Mouse (Mus musculus): ENCODE results near the gene Il10ra.

DNA sequence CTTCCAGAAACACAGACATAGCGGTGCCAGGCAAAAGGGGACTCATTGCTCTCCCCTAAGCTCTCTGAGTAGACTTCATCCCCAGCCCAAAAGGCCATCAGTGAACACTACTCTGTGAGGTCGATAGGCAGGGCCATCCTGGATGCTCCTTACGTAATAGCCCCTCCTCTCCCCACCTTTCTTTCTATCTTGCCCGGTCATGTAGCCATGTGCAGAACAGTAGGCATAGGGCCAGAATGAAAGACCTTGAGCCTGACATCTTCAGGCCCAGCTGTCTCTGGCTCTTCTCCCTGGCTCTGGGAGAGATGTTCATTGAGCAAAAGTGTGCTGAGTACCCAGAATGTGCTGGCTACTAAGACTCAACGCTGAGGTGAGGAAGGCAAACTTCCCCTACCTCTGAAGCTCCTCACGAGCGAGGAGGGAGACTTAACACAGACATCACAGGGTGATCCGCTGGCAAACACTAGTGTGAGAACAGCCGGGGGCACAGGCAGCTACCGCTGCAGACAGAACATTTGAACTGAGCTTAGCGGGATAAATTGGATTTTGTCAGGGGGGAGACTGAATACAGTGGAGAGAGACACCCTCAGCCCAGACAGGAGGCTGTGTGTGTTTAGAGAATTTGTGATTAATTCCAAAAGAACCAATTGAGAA lies 53.3 kb downstream of the Il10ra start:
- no peak for TF ChIP-seq POLR2A (IDR thresholded peaks at IDR 0.05; ENCODE audit: control insufficient read depth, low read depth, low read length)
- TF ChIP-seq CTCF (IDR thresholded peaks at IDR 0.05; ENCODE audit: control insufficient read depth, insufficient read depth, insufficient replicate concordance, low read depth, low read length): no peak

All from testis, adult 2 months (tissue).